Mouse (Mus musculus): ENCODE data around the gene Hacl1.

- TF ChIP-seq CTCF (IDR thresholded peaks at IDR 0.05; ENCODE audit: low read depth, low read length) (no peak), POLR2A (IDR thresholded peaks at IDR 0.05; ENCODE audit: extremely low read depth, insufficient read depth, low read length) (no peak)
Measured at GRCm38 (mm10) chr14:31651206-31651605, 10.1 kb upstream of the Hacl1 start.

Measured in liver, adult 2 months (tissue).